Mouse (Mus musculus) kidney, adult 2 months (tissue): ENCODE data around the gene Sdc4. TPM values are rescaled to one million over a fixed set of nuclear protein-coding genes. Genes with fewer than 3 reads are reported as not detected.
A peak's percentile ranks its signal among the peaks of the same experiment; 100 is the strongest.

Source experiments
- DNase-seq: peaks from one replicate; pipeline ENCODE4 v3.0.0; 2021
- H3K27ac ChIP-seq: fragments of 200-500 bp; 2 replicates; pipeline ENCODE4 v1.5.1; 2012; ENCODE audit warnings: low read depth, low read length, control low read depth, inconsistent platforms; ENCODE audit not compliant: insufficient read depth
- H3K27me3 ChIP-seq: fragments of 200-500 bp; replicated peaks from 2 replicates; pipeline ENCODE4 v1.6.1; 2012; ENCODE audit warnings: mild to moderate bottlenecking, moderate library complexity, low read length, inconsistent platforms; ENCODE audit not compliant: control insufficient read depth, insufficient read depth
- H3K36me3 ChIP-seq: fragments of 200-500 bp; 2 replicates; pipeline ENCODE4 v1.6.1; 2012; ENCODE audit warnings: mild to moderate bottlenecking, moderate library complexity, low read length, inconsistent platforms; ENCODE audit not compliant: control insufficient read depth, insufficient read depth
- H3K4me1 ChIP-seq: fragments of 200-500 bp; 2 replicates; pipeline ENCODE4 v1.6.1; 2011; ENCODE audit warnings: low read length; ENCODE audit not compliant: control insufficient read depth, insufficient read depth
- H3K4me3 ChIP-seq: fragments of 200-500 bp; 2 replicates; pipeline ENCODE4 v1.5.1; 2011; ENCODE audit warnings: mild to moderate bottlenecking, low read depth, low read length, control low read depth; ENCODE audit not compliant: insufficient read depth
- CTCF ChIP-seq: fragments of 200-500 bp; conservative IDR thresholded peaks from 2 replicates; pipeline ENCODE4 v1.5.1; 2011; ENCODE audit warnings: low read depth, mild to moderate bottlenecking, control low read depth, low read length, moderate library complexity, mixed read lengths; ENCODE audit not compliant: insufficient read depth, insufficient read length
- POLR2A ChIP-seq: fragments of 200-500 bp; IDR thresholded peaks from one replicate; pipeline ENCODE4 v1.6.1; 2011; ENCODE audit warnings: low read depth, low read length, control low read depth
- WGBS: fragments of 180-500 bp; shearing (Covaris S2); methylation state at CpG from one replicate; pipeline ENCODE4 v1.1.7; 2018; 5-methylcytosine and 5-hydroxymethylcytosine counted together
- polyA plus RNA-seq: library from polyadenylated mRNA; depleted of rRNA; stranded (reverse); fragments of >200 nt; gene quantifications from 2 replicates; pipeline ENCODE4 v1.2.3, GENCODE M21; 2012; rRNA removed

Sdc4 gene
- polyA plus RNA-seq, 1 experiment: 212 TPM

GRCm38 (mm10) chr2:164383656-164384399 is 59.9 kb downstream of the Sdc4 start:
- H3K27ac ChIP-seq: no peak overlapping the region
- no peaks in the 10 kb centered on the region for H3K4me1 ChIP-seq
- H3K36me3 ChIP-seq: no peaks in the 10 kb centered on the region
- DNase-seq: no peak
- peaks cover 2% of the 10 kb centered on the region; the same call in 1 of the 2 replicates for H3K27me3 ChIP-seq
- no peak overlapping the region for H3K4me3 ChIP-seq
- 43% methylated on average over 11 of the region's 11 CpGs for WGBS
- TF ChIP-seq CTCF (no peak), POLR2A (no peak)

- no peak for DNase-seq
- Histone ChIP-seq H3K27ac (no peak overlapping the region), H3K27me3 (no peaks in the 10 kb centered on the region), H3K4me3 (no peak overlapping the region), H3K36me3 (no peaks in the 10 kb centered on the region), H3K4me1 (no peaks in the 10 kb centered on the region)
- TF ChIP-seq CTCF: no peak
- TF ChIP-seq POLR2A: no peak
- 62% methylated on average over 3 of the region's 3 CpGs for WGBS
Observed at GRCm38 (mm10) chr2:164382971-164383370, 60.7 kb downstream of the Sdc4 start.

GRCm38 (mm10) chr2:164381726-164382125 is 62.0 kb downstream of the Sdc4 start:
- H3K4me1 ChIP-seq: no peaks in the 10 kb centered on the region
- TF ChIP-seq CTCF: 0 out of 2 replicates have a peak, but pooled peaks have one; percentile 3
- TF ChIP-seq POLR2A: no peak
- H3K27me3 ChIP-seq: no peaks in the 10 kb centered on the region
- H3K4me3 ChIP-seq: no peak overlapping the region
- H3K27ac ChIP-seq: no peak overlapping the region
- WGBS: 82% methylated on average over 8 of the region's 8 CpGs
- no peaks in the 10 kb centered on the region for H3K36me3 ChIP-seq
- DNase-seq: no peak

GRCm38 (mm10) chr2:164377478-164378426 is 65.9 kb downstream of the Sdc4 start:
- Histone ChIP-seq H3K27ac (no peak overlapping the region), H3K4me3 (no peak overlapping the region), H3K4me1 (no peaks in the 10 kb centered on the region), H3K27me3 (no peaks in the 10 kb centered on the region), H3K36me3 (no peaks in the 10 kb centered on the region)
- DNase-seq: no peak
- 74% methylated on average over 15 of the region's 15 CpGs for WGBS
- TF ChIP-seq POLR2A: no peak
- no peak for TF ChIP-seq CTCF

Other genes with a start within 250 kb of the Sdc4 start
- 0.20 TPM in 1 of 2 replicates, not detected in the other for gene Wfdc15a, start 243.8 kb downstream of the Sdc4 start, polyA plus RNA-seq
- gene Wfdc15b, start 222.2 kb downstream of the Sdc4 start, polyA plus RNA-seq: 492 and 557 TPM in 2 replicates
- not detected in 2 replicates for gene Svs2, start 205.4 kb downstream of the Sdc4 start, polyA plus RNA-seq
- gene Svs3b, start 187.2 kb downstream of the Sdc4 start, polyA plus RNA-seq: not detected in 2 replicates
- gene Svs4, start 165.4 kb downstream of the Sdc4 start, polyA plus RNA-seq: not detected in 2 replicates
- gene Svs3a, start 154.6 kb downstream of the Sdc4 start, polyA plus RNA-seq: not detected in 2 replicates
- gene Svs6, start 127.1 kb downstream of the Sdc4 start, polyA plus RNA-seq: not detected in 2 replicates
- gene Svs5, start 111.1 kb downstream of the Sdc4 start, polyA plus RNA-seq: not detected in 2 replicates
- gene Slpi, start 54.8 kb downstream of the Sdc4 start, polyA plus RNA-seq: 3.0 and 4.6 TPM in 2 replicates
- gene Rbpjl, start 40.7 kb downstream of the Sdc4 start, polyA plus RNA-seq: 0.04 TPM in 1 of 2 replicates, not detected in the other
- gene Matn4, start 38.7 kb downstream of the Sdc4 start, polyA plus RNA-seq: 1.4 and 2.6 TPM in 2 replicates
- 94.5 and 122 TPM in 2 replicates for gene Sys1, start 13.1 kb upstream of the Sdc4 start, polyA plus RNA-seq
- 22.1 and 23.4 TPM in 2 replicates for gene Gm20458, start 17.1 kb upstream of the Sdc4 start, polyA plus RNA-seq
- 0.10 TPM in 1 of 2 replicates, not detected in the other for gene Trp53tg5, start 29.8 kb upstream of the Sdc4 start, polyA plus RNA-seq
- 36.8 and 43.6 TPM in 2 replicates for gene Dbndd2, start 42.2 kb upstream of the Sdc4 start, polyA plus RNA-seq
- 101 and 123 TPM in 2 replicates for gene Pigt, start 53.6 kb upstream of the Sdc4 start, polyA plus RNA-seq
- gene Wfdc2, start 118.5 kb upstream of the Sdc4 start, polyA plus RNA-seq: 459 and 460 TPM in 2 replicates
- not detected in 2 replicates for gene Spint3, start 129.6 kb upstream of the Sdc4 start, polyA plus RNA-seq
- not detected in 2 replicates for gene Wfdc6a, start 141.6 kb upstream of the Sdc4 start, polyA plus RNA-seq
- gene Eppin, start 149.7 kb upstream of the Sdc4 start, polyA plus RNA-seq: not detected in 2 replicates
- gene Wfdc6b, start 169.6 kb upstream of the Sdc4 start, polyA plus RNA-seq: not detected in 2 replicates
- not detected in 2 replicates for gene Wfdc8, start 169.7 kb upstream of the Sdc4 start, polyA plus RNA-seq
- gene Wfdc16, start 194.9 kb upstream of the Sdc4 start, polyA plus RNA-seq: 9.2 and 10.3 TPM in 2 replicates
- gene Wfdc10, start 212.2 kb upstream of the Sdc4 start, polyA plus RNA-seq: not detected in 2 replicates
- not detected in 2 replicates for gene Wfdc9, start 212.7 kb upstream of the Sdc4 start, polyA plus RNA-seq
- not detected in 2 replicates for gene Wfdc11, start 230.2 kb upstream of the Sdc4 start, polyA plus RNA-seq
- gene Wfdc13, start 241.2 kb upstream of the Sdc4 start, polyA plus RNA-seq: not detected in 2 replicates